Mouse (Mus musculus) R1 (cell line): ENCODE data around the gene Zfand6.

Source experiments
- DNase-seq: peaks from one replicate; pipeline ENCODE4 v3.0.0-alpha.2; 2018; ENCODE audit warnings: low read depth, low spot score

Zfand6 gene

GRCm38 (mm10) chr7:84594087-84594916, 95.5 kb downstream of the Zfand6 start:
- DNase-seq, result peak; percentile 65

GRCm38 (mm10) chr7:84591347-84591746, 98.4 kb downstream of the Zfand6 start:
- DNase-seq, result no peak

- no peak for DNase-seq
Observed at GRCm38 (mm10) chr7:84590622-84591021, 99.1 kb downstream of the Zfand6 start.

DNA sequence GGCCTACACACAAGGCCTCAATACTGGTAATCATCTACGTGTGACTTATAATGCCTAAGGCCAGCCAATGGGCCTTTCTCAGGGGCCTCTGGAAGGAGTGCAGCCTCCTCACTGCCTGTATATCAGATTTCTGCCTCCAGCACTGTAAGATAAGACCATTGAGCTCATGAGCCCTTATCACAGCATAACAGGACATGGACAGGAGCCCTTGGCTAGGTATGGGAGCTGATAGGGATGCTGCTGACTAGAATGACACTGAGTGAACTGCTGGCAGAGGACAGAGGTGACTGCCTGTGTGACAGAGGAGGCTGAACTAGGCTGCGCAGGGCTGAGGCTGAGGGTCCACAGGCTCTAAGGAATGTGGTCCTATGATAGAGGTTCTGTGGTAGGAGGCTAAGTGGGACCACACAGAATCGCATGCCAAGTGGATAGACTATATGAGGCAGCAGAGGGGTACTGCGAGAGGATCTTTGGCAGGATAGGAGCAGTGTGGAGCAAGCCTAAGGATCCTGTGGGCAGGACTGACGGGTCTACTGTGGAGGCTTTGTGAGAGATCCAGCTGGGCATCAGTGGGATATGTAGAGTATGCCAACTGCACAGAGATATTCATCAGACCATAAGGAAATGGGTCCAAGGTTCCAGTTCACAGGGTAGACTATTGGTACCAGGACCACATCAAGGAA, 102.5 kb downstream of the Zfand6 start:
- DNase-seq, result no peak

DNA sequence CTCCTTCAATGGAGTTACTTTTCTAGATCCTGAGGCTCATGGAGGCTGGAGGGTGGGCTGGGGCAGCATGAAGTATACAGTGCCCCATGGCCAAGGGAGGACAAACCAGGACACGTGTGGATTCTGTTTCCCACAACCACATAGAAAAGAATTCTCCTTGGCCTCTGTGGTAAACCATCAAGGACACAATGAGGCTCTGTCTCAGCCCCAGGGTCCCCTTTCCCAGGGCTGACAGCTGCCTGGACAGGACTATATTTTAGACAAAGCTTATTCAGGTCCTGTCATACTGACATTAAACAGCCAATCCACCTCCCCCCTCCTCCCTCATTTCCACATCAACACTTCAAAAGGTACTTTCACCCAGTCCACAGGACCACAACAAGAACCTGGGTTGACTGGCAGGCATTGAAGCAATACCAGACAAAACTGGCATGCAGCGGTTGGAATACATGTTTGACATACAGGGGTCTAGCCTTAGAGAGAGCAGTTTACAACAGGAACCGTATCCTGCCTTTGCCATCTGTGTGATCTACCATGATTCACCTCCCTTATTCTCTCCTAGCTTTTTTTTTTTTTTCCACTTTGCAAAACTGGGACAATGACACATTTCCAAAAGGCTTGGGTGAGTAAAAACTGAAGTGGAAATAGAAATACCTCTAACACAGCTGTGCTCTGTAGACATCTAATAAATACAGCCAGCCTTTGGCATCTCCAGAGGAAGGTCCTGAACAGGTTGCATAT, 103.2 kb downstream of the Zfand6 start:
- no peak for DNase-seq

DNA sequence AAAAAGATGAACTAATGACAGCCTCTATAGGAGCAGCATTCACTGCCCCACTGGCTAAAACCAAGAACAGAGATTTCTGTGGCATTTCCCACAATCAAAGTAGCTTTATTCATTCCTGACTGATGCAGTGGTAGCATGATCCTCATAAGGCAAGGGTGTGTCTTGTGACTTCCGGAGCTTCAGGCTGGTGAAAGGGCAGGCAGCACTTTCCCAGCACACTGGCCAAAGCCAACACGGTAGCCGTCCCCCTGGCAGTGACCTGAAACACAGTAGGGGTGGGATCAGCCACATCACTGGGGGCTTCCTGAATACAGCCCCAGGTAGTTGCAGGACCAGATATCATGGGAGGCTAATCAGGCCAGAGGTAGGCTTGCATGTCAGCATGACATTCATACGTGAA, 104.7 kb downstream of the Zfand6 start:
- no peak for DNase-seq

GRCm38 (mm10) chr7:84579769-84580168, 110.0 kb downstream of the Zfand6 start:
- DNase-seq, result no peak

GRCm38 (mm10) chr7:84578841-84579240, 110.9 kb downstream of the Zfand6 start:
- peak; percentile 6 for DNase-seq

DNA sequence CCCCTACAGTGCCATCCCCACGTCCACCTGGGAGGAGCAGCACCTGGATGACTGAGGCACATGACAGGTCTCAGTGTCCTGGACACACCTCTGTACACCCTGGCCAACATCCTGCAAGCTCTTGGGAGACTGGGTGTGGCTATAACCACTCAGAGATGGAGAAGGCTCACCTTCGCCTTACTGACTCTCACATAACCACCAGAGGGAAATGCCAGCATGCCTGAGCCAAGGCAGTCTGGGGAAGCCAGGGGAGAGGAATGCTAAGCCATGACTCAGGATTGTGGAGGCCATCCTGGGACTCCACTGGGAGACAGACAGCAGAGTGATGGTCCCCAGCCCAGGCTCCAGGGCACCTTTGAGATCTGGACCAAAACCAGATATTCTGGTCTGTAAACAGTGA, 112.7 kb downstream of the Zfand6 start:
- no peak for DNase-seq

- DNase-seq, result no peak
Observed at GRCm38 (mm10) chr7:84566200-84566599, 123.6 kb downstream of the Zfand6 start.

DNA sequence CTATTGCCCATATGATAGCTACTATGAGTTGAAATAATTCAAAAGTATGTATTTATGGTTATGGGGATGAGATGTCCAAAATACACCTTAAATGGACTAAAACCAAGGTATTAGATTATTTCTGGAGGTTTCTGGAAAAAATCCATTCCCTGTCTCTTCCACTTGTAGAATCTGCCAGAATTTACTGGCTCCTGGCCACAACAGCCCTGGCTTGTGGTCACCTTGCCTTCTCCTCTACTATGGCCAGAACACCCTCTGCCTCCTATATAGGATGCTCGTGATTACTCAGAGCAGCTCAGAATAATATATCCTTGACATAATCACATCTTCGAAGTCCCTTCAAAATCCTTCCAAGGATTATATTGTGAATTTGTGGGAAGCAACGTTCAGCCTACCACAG, 125.5 kb downstream of the Zfand6 start:
- no peak for DNase-seq
